Mouse (Mus musculus): ENCODE results near the gene Tesmin. TPM values are rescaled to one million over a fixed set of nuclear protein-coding genes. Genes with fewer than 3 reads are reported as not detected.

Tesmin gene
- polyA plus RNA-seq, 1 experiment from 2014 or later, result 0.26 TPM

DNA sequence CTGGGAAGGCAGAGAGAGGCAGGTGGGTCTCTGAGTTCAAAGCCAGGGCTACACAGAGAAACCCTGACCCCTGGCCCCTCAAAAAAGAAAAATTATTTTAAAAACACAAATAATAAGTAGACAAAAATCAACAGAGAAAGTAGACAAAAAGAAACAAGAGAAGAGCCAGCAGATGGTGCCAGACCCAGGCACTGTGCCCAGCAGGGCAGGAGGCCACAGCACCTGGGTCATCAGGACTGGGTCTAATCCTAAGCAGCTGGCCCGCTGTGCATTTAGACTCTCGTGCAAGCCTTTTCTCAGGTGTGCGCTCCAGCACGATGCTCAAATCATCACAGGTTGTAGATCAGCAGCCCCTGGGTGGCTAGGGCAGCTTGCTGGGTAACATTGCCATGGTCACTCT is 25.1 kb upstream of the Tesmin start:
- 87% methylated on average over 4 of the region's 4 CpGs for WGBS
- no peaks in the 10 kb centered on the region for H3K36me3 ChIP-seq
- no peak overlapping the region for H3K4me2 ChIP-seq (replicated peaks)

DNA sequence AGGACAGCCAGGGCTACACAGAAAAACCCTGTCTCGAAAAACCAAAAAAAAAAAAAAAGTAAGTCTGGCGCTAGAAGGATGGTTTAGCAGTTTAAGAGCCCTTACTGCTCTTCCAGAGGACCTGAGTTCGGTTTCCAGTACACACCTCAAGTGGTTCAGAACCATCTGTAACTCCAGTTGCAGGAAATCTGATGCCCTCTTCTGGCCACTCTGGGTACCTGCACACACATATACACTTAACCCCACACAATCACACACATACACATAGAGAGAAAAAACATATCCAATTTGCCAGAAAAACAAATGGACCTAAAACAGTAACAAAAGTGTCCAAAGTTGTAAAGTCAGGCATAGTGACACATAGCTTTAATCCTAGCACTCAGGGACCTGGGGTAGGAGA is 23.6 kb upstream of the Tesmin start:
- H3K9me3 ChIP-seq, result no peaks in the 10 kb centered on the region

More for the DNA sequence above, 25.1 kb upstream of the Tesmin start:
- no peaks in the 10 kb centered on the region for H3K27me3 ChIP-seq
- H3K9me3 ChIP-seq, result no peaks in the 10 kb centered on the region
- H3K9ac ChIP-seq (replicated peaks), result no peak overlapping the region
- H3K4me3 ChIP-seq, result no peak overlapping the region
- ATAC-seq (ENCODE audit: low FRiP score, low read depth), result no peak
- no peak overlapping the region for H3K27ac ChIP-seq (replicated peaks)
- H3K4me1 ChIP-seq, result no peaks in the 10 kb centered on the region

DNA sequence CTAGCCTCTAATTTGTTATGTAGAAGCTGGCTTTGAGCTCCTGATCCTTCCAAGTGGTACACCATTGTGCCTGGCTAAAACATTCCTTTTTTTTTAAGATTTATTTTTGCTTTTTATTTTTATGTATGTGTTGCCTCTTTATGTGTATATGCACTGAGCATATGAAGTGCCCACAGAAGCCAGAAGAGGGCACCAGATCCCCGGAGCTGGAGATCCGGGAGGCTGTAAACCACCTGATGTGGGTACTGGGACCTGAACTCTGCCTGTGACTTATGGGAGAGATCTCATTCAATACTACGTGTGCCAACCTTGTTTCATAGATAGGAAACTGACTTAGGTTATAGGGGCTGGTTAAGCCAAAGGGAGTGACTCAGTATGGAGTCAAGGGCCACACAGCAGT is 20.4 kb upstream of the Tesmin start:
- H3K36me3 ChIP-seq, result no peaks in the 10 kb centered on the region
- 91% methylated on average over 3 of the region's 3 CpGs for WGBS
- no peaks in the 10 kb centered on the region for H3K9me3 ChIP-seq
- no peak overlapping the region for H3K4me3 ChIP-seq
- H3K4me1 ChIP-seq, result no peaks in the 10 kb centered on the region
- H3K27ac ChIP-seq (replicated peaks), result no peak overlapping the region
- no peaks in the 10 kb centered on the region for H3K27me3 ChIP-seq
- ATAC-seq (ENCODE audit: low FRiP score, low read depth), result no peak
- H3K4me2 ChIP-seq (replicated peaks), result no peak overlapping the region
- H3K9ac ChIP-seq (replicated peaks), result no peak overlapping the region

More for the DNA sequence above, 23.6 kb upstream of the Tesmin start:
- no peaks in the 10 kb centered on the region for H3K27me3 ChIP-seq
- no peaks in the 10 kb centered on the region for H3K36me3 ChIP-seq
- no peak overlapping the region for H3K4me3 ChIP-seq
- H3K27ac ChIP-seq (replicated peaks), result no peak overlapping the region
- ATAC-seq (ENCODE audit: low FRiP score, low read depth), result no peak
- no peak overlapping the region for H3K4me2 ChIP-seq (replicated peaks)
- no peak overlapping the region for H3K9ac ChIP-seq (replicated peaks)
- H3K4me1 ChIP-seq, result no peaks in the 10 kb centered on the region
- 92% methylated on average over 3 of the region's 3 CpGs for WGBS

GRCm38 (mm10) chr19:3373380-3373779 is 15.3 kb upstream of the Tesmin start:
- Histone ChIP-seq H3K36me3 (no peaks in the 10 kb centered on the region), H3K4me3 (no peak overlapping the region), H3K9me3 (no peaks in the 10 kb centered on the region), H3K27ac (replicated peaks) (no peak overlapping the region), H3K4me2 (replicated peaks) (no peak overlapping the region), H3K27me3 (no peaks in the 10 kb centered on the region), H3K9ac (replicated peaks) (no peak overlapping the region), H3K4me1 (no peaks in the 10 kb centered on the region)
- ATAC-seq (ENCODE audit: low FRiP score, low read depth), result no peak
- WGBS, result 68% methylated on average over 12 of the region's 12 CpGs

- no peak overlapping the region for H3K4me3 ChIP-seq
- 63% methylated on average over 2 of the region's 2 CpGs for WGBS
- H3K9ac ChIP-seq (replicated peaks), result no peak overlapping the region
- no peaks in the 10 kb centered on the region for H3K36me3 ChIP-seq
- ATAC-seq (ENCODE audit: low FRiP score, low read depth), result no peak
- no peak overlapping the region for H3K4me2 ChIP-seq (replicated peaks)
- no peaks in the 10 kb centered on the region for H3K4me1 ChIP-seq
- no peak overlapping the region for H3K27ac ChIP-seq (replicated peaks)
- H3K9me3 ChIP-seq, result no peaks in the 10 kb centered on the region
- no peaks in the 10 kb centered on the region for H3K27me3 ChIP-seq
Observed at GRCm38 (mm10) chr19:3374028-3374427, 14.6 kb upstream of the Tesmin start.

DNA sequence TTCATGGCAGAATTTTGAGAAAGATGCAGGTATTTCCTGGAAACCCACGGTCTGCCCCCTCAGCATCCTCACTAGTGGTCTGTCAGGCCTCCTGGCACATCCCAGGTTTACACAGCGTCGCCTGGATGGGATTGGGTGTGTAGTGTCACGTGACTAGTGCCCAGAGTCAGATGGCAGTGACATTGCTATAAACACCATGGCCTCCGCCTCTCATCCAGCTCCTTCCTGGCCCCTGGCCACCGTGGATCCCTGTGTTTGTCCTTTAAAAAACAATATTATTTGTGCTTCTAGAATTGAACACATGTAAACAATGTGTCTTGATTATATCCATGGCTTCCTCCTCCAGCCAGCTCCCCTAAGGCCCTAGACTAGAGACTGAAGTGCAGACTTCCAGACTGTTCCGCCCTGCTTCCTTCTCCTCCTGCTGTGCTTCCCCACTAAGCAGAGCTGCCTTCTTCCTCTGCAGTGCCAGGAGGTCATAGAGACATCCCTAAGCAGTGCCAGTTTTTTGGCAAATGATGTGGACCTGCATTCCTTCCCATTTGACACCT is 12.6 kb upstream of the Tesmin start:
- H3K4me2 ChIP-seq (replicated peaks), result no peak overlapping the region
- no peak overlapping the region for H3K27ac ChIP-seq (replicated peaks)
- no peaks in the 10 kb centered on the region for H3K9me3 ChIP-seq
- H3K4me1 ChIP-seq, result no peaks in the 10 kb centered on the region
- H3K36me3 ChIP-seq, result no peaks in the 10 kb centered on the region
- no peak overlapping the region for H3K4me3 ChIP-seq
- H3K9ac ChIP-seq (replicated peaks), result no peak overlapping the region
- ATAC-seq (ENCODE audit: low FRiP score, low read depth), result no peak
- WGBS, result 74% methylated on average over 7 of the region's 7 CpGs
- H3K27me3 ChIP-seq, result no peaks in the 10 kb centered on the region

- no peaks in the 10 kb centered on the region for H3K27me3 ChIP-seq
- no peak overlapping the region for H3K27ac ChIP-seq (replicated peaks)
- H3K36me3 ChIP-seq, result no peaks in the 10 kb centered on the region
- no peaks in the 10 kb centered on the region for H3K9me3 ChIP-seq
- no peak for ATAC-seq (ENCODE audit: low FRiP score, low read depth)
- WGBS, result 29% methylated on average over 4 of the region's 4 CpGs
- no peaks in the 10 kb centered on the region for H3K4me1 ChIP-seq
- H3K4me3 ChIP-seq, result no peak overlapping the region
- H3K4me2 ChIP-seq (replicated peaks), result no peak overlapping the region
- H3K9ac ChIP-seq (replicated peaks), result no peak overlapping the region
Observed at GRCm38 (mm10) chr19:3376966-3377715, 11.5 kb upstream of the Tesmin start.

GRCm38 (mm10) chr19:3378614-3379013 is 10.0 kb upstream of the Tesmin start:
- no peaks in the 10 kb centered on the region for H3K36me3 ChIP-seq
- no peak overlapping the region for H3K27ac ChIP-seq (replicated peaks)
- no peak overlapping the region for H3K4me2 ChIP-seq (replicated peaks)
- H3K27me3 ChIP-seq, result no peaks in the 10 kb centered on the region
- no peak overlapping the region for H3K4me3 ChIP-seq
- H3K4me1 ChIP-seq, result no peaks in the 10 kb centered on the region
- H3K9me3 ChIP-seq, result no peaks in the 10 kb centered on the region
- WGBS, result 92% methylated on average over 3 of the region's 3 CpGs
- no peak for ATAC-seq (ENCODE audit: low FRiP score, low read depth)
- no peak overlapping the region for H3K9ac ChIP-seq (replicated peaks)

DNA sequence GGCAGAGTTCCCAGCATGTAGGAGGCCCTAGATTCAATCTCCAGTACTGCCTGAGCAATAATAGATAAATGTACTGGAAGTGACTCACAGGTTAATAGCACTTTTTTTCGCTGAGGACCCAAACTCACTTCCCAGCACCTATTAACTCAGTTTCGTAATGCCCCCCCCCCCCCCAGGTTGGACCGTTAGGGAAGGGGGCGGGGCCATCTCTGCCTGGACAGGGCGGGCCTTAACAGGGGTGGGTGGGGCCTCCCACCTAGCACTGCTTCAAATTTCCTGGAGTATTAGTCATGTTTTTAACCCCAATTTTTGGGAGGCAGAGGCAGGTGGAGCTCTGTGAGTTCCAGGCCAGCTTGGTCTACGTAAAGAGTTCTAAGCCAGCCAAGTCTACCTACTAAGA is 596 bp upstream of the Tesmin start:
- H3K4me1 ChIP-seq, result peaks cover 8% of the 10 kb centered on the region; the same call in 1 of the 2 replicates
- H3K27ac ChIP-seq (replicated peaks), result no peak overlapping the region
- peaks cover 9% of the 10 kb centered on the region; the same call in 1 of the 2 replicates for H3K27me3 ChIP-seq
- ATAC-seq (ENCODE audit: low FRiP score, low read depth), result no peak
- H3K9ac ChIP-seq (replicated peaks), result no peak overlapping the region
- H3K4me3 ChIP-seq, result no peak overlapping the region
- H3K9me3 ChIP-seq, result peaks cover 6% of the 10 kb centered on the region; the same call in 1 of the 2 replicates
- H3K36me3 ChIP-seq, result no peaks in the 10 kb centered on the region
- H3K4me2 ChIP-seq (replicated peaks), result no peak overlapping the region
- WGBS, result 70% methylated on average over 6 of the region's 6 CpGs

DNA sequence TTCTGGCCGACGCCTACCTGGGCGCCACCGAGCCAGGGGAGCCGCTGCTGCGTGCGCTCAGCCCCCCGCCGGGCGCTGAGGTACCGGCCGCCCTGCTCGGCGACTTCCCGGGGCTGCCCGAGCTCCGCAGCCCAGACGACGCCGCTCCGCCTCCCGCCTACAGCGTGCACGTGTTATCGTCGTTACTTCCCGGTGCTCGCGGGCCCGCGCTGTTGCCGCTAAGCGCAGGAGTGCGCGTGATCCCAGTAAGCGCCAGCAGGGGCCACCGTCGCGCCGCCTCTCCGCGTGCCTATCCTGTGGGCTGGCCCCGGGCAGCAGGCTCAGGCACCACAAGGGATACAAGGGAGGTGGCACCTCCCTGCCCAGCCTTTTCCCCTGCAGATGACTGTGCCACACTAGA is 432 bp downstream of the Tesmin start:
- WGBS, result under 1% methylated on average over 43 of the region's 43 CpGs
- H3K9ac ChIP-seq (replicated peaks), result peak overlapping the region; percentile 43; the same call in 1 of the 2 replicates
- H3K27ac ChIP-seq (replicated peaks), result 0 out of 2 replicates have a peak overlapping the region, but pooled peaks have one; percentile 25
- H3K4me3 ChIP-seq, result peak overlapping the region; percentile 45
- ATAC-seq (ENCODE audit: low FRiP score, low read depth), result peak; percentile 94
- H3K9me3 ChIP-seq, result peaks cover 6% of the 10 kb centered on the region; the same call in 1 of the 2 replicates
- H3K4me1 ChIP-seq, result peaks cover 8% of the 10 kb centered on the region; the same call in 1 of the 2 replicates
- peaks cover 9% of the 10 kb centered on the region; the same call in 1 of the 2 replicates for H3K27me3 ChIP-seq
- no peaks in the 10 kb centered on the region for H3K36me3 ChIP-seq
- H3K4me2 ChIP-seq (replicated peaks), result peak overlapping the region; percentile 73

DNA sequence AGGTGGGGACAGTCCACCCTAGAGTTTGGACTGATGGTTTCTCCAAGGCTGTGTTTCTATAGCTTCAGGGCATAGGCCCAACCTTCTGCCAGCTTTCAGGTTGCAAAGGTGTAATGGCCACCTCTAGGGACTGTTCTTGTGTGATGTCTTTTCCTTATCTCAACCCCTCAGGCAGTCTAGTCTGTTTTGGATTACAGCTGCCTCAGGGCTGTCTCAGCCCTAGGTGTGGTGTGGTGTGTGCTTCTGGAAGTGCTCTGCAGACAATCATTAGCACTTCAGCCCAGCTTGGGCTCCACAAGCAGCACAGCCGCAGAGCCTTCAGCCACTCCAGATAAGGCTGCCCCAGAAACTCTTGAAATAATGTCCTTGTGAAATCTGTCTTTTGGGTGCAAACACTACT is 3.7 kb downstream of the Tesmin start:
- WGBS, result 92% methylated on average over 1 of the region's 1 CpGs
- Histone ChIP-seq H3K9me3 (peaks cover 6% of the 10 kb centered on the region; the same call in 1 of the 2 replicates), H3K4me2 (replicated peaks) (no peak overlapping the region), H3K4me3 (no peak overlapping the region), H3K4me1 (peaks cover 8% of the 10 kb centered on the region; the same call in 1 of the 2 replicates), H3K36me3 (no peaks in the 10 kb centered on the region), H3K9ac (replicated peaks) (no peak overlapping the region), H3K27me3 (peaks cover 9% of the 10 kb centered on the region; the same call in 1 of the 2 replicates), H3K27ac (replicated peaks) (no peak overlapping the region)
- ATAC-seq (ENCODE audit: low FRiP score, low read depth), result no peak

- Histone ChIP-seq H3K27ac (replicated peaks) (no peak overlapping the region), H3K36me3 (no peaks in the 10 kb centered on the region), H3K27me3 (peaks cover 8% of the 10 kb centered on the region; the same call in 1 of the 2 replicates), H3K9me3 (peaks cover 6% of the 10 kb centered on the region; the same call in 1 of the 2 replicates), H3K4me2 (replicated peaks) (no peak overlapping the region), H3K4me3 (no peak overlapping the region), H3K9ac (replicated peaks) (no peak overlapping the region), H3K4me1 (0 out of 2 replicates have a peak, but pooled peaks cover 2% of the 10 kb centered on the region)
- WGBS, result 86% methylated on average over 3 of the region's 3 CpGs
- ATAC-seq (ENCODE audit: low FRiP score, low read depth), result no peak
Observed at GRCm38 (mm10) chr19:3394216-3394615, 5.6 kb downstream of the Tesmin start.
